Mouse (Mus musculus) frontal cortex, postnatal 25 days (tissue): ENCODE results near the gene Enoph1.

Experiments
- DNase-seq, 2 experiments: peaks; one replicate each; pipeline ENCODE4 v3.0.0; 2022; ENCODE audit warnings: low spot score in 2 of 2

The Enoph1 gene

DNA sequence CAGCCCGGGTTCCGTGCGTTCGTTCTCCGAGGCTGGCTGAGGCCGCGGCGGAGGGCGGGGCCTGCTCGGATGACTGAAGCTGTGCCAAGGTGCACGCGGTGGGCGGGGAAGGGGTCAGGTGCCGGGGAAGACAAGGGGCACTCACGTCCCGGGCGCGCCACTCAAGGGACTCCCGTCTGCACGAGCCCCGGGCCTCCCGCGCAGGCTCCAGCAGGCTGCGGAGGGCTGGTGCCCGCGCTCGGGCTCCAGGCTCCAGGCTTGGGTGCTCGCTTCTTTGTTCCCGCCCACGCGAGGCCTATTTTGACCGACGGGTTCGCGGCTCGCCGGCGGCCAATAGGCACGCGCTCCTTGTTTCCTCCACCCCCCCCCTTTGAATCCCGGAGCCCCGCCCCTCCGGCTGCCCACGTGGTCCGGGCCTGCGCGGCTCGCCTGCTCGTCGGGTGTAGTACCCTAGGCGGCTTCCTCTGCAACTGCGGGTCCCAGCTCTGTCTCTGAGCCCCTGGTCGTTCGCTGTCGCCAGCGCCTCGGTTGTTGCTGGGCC lies at the start of gene Enoph1, which contains the start of gene Hnrnpdl:
Gene Enoph1 (plus strand): TSS at position 384 of the 541 bp plus-strand sequence.
Gene Hnrnpdl (minus strand): TSS at position 63 of the 541 bp plus-strand sequence.
- peak; percentile 94 to 95 for DNase-seq

DNA sequence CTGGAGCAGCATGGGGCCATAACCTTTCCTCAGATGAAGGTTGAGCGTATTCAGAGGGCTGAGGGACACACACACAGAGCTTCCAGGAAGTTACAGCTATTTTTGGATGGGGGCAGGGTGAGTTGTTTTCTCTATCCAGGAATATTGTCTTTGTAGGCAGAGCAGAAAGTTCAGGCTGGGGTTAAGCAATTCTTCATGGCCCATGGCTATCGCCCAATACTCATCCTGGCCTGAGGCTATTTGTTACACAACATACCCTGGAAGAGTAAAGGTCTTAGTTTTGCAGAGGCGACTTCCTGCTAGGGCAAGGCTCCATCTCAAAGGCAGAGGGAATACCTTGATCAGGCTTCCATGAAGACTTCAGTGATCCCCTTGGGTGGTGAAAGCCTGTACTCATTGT lies 45.6 kb upstream of the Enoph1 start:
- no peak for DNase-seq

DNA sequence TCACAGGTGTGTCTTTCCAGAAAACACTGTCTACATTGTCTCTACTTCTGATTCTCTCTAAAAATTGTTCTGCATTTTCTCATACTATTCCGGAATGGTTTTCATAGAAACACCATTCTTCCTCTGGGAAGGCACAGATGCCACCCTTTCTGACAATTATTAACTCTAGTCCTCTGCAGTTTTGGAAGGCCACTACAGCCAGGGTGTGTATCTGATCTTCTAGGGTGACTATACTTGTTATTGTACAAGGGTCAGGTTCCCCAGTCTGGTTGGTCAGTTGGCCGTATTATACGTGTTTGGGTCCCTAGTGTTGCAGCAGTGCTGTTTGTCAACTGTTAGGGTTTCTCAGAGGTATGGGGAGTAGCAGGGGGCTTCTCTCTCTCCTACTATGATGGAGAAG lies 45.1 kb upstream of the Enoph1 start:
- DNase-seq: no peak

DNA sequence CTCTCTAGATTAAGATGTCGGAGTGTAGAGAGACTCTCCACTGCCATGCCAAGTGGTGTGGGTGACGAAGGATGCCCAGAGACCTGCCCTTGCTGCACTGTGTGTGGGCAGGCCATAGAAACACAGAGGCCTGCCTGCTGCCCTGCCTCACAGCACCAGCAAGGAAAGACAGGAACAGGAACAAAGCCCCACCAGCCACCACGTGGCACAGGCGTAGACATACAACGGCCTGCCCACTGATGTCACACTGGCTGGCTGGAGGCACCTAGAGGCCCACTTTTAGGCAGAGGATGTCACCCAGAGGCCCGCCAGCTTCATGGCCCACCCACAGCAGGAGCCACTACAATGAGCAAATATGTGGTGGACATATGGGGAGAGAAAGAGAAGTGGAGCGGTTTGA lies 39.7 kb upstream of the Enoph1 start:
- no peak for DNase-seq

DNA sequence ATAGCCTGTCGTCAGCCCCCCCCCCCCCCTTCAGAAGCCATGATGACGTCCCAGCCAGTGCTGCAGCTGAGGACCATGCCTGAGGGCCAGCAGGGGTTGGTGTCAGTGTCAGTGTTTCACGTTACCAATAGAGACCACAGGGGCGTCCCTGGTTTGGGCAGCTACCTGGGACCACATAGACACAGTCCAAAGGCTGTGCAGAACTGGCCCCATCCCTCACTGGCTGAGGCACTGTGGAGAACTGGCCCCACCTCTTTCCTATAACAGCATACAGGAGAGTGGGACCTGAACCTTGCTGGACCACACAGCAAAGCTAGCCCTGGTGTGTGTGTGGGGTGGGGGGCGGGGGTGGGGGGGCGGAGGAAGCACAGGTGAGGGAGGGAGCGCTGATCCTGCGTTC lies 39.3 kb upstream of the Enoph1 start:
- no peak for DNase-seq

DNA sequence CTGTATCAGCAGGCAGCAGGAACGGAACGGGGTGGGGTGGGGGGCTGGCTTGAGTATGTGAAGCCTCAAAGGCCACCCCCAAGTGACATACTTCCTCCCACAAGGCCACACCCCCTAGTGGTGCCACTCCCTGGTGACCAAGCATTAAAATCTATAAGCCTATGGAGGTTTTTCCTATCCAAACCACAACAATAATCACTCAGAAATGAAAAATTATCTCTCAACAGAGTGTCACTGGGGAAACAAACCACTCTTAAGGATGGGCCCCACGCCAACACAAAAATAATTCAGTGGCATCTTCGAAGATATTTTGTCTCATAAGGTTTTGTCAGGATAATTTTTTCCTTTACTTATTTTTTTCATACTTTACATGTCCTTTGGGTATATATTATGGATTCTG lies 35.9 kb upstream of the Enoph1 start:
- DNase-seq: no peak

DNA sequence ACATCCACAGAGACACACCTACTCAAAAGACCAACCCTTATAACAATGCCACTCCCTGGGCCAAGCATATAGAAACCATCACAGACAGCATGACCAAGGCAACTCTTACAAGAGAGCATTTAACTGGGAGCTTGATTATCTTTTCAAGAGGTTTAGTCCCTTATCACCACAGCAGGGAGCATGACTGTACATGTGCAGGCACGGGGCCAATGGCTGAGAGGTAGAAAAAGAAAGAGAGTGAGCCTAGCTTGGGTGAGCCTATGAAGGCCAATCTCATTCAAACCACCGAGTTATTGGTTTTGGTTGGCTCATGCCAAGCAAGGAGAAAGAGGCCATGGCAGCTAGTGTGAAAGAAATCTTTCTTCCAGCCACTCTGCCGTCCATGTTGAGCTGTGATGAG lies 34.4 kb upstream of the Enoph1 start:
- DNase-seq: no peak

DNA sequence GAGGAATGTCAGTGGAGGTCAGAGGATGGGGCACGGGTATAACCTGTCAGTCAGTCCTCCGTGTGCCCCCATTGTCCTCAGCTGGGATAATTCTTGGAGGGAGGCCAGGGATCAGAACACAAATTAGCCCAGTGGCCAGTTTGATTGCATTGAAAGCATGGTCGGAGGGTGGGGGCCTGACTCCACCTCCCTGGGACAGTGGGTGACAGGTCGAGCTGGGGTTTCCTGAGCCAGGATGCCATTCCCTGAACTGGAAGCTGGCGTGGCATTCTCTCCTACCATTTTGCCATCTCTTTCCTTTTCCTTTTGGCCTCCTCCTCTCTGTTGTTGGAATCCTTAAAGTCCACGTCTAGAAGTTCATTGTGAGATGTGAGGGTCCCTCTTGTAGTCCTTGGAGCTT lies 33.9 kb upstream of the Enoph1 start:
- no peak for DNase-seq

DNA sequence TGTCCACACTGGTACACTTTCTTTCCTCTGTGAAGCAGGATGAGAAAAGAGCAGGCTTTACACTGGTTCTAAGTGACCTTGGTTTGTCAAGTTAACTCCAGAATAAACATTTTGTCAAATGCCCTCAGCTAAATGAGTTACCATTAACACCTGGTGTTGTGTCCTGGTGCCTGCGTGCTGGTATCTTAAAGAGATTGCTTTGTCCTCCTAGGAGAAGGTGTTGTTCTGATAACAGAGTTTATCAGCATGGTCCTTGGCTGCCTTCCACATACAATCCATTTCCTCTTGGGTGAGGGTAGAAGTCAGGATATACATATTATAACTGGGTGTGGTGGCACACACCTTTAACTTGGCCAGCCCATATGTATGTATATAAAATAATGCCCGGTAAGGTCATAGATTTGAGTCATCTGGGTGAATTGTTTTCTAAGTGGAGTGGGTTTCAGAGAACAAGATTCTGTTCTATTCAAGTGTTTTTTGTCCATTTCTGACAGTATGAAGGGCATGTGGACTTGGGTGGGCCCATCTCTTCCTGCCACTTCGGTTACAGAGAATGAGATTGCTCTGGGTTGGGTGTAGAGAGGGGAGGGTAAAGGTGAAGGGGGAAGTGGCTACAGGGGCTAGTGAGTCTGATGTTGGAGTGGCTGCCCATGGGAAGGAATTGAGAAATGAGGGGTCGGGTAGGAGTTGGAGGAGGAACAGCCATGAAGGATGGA lies 33.3 kb upstream of the Enoph1 start:
- no peak for DNase-seq

DNA sequence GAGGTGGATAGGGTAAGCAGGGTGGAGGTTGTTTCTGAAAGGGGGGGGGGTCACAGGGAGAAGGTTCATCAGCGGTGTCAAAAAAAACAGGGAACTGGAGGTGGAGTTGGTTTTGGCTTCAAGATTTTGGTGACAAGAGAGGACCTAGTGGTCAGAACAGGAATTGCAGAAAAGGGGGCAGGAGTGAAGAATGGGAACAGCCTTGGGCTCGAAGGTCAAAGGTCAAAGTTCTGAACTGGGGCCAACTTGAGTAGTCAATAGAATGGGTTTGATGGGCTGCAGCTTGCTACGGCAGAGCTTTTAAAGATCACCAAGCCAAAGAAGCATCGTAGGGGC lies 32.8 kb upstream of the Enoph1 start:
- DNase-seq: no peak

DNA sequence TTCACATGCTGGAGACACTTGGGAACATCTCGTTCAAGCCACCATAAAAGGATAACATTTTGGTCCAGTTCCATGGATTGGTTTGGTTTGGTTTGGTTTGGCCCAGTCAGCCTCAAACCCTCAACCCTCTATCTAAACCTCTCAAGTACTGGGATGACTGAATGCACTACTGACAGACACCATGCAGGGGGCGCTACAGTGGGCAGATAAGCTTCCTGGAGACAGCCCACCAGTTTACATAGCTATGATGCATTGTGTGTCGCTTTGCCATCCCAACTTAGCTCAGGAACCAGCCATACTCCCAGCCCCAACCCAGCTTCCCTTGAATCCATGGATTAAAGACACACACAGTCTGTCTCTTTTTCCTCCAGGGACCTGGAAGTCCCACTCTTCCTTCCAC lies 31.3 kb upstream of the Enoph1 start:
- DNase-seq: no peak

DNA sequence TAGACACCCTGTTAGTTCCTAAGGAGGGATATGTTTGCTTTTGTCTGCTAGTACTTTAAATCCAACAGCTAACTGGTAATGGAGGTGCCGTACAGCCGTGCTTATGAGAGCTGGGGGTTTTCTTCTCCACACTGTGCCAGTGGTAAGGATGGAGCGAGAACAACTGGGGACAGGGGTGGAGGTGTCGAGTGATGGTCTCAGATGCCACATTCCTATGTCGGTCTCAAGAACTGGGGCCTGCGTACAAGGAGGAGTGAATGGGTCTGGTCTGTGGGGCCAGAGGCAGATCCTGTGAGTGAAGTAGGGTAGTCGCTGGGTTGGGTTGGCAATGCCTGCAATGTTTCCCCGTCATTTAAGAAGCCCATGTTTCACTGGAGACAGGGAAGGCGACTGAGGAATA lies 27.2 kb upstream of the Enoph1 start:
- no peak for DNase-seq

DNA sequence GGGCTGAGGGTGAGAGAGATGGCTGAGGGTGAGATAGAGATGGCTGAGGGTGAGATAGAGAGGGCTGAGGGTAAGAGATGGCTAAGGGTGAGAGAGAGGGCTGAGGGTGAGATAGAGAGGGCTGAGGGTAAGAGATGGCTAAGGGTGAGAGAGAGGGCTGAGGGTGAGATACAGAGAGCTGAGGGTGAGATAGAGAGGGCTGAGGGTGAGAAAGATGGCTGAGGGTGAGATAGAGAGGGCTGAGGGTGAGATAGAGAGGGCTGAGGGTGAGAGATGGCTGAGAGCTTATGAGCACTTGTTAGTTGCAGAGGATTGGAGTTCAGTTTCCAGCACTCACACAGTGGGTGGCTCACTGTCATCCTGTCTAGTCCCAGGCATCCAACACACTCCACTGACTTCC lies 19.7 kb upstream of the Enoph1 start:
- DNase-seq: no peak

DNA sequence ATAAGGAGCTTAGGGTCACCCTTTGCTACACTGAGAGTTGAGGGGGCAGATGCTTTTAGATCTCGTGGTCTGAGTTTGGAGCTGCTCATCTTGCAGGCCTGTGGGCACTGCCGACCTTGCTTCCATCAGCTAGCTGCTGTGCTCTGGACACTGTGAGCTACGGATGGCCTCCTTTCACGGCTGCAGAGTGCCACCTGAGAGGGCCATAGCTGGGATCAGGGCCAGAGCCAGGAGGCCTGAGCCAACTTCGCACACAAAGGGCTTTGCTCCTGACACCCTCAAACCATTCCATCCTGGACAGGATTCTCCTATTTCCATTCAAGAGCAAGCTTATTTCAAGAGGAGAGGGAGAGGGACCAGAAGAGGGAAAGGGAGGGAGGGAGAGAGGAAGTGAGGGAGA lies 15.4 kb upstream of the Enoph1 start:
- DNase-seq: no peak

DNA sequence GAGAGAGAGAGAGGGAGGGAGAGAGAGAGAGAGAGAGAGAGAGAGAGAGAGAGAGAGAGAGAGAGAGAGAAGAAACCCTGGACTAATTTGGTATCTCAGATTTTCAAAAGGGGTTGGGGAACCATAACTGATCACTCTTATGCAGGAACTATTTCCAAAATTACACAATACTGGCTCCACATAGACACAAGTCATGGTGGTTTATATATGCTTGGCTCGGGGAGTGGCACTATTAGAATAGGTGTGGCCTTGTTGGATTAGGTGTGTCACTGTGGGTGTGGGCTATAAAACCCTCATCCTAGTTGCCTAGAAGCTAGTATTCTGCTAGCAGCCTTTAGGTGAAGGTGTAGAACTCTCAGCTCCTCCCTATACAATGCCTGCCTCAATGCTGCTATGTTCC lies 14.9 kb upstream of the Enoph1 start:
- no peak for DNase-seq

DNA sequence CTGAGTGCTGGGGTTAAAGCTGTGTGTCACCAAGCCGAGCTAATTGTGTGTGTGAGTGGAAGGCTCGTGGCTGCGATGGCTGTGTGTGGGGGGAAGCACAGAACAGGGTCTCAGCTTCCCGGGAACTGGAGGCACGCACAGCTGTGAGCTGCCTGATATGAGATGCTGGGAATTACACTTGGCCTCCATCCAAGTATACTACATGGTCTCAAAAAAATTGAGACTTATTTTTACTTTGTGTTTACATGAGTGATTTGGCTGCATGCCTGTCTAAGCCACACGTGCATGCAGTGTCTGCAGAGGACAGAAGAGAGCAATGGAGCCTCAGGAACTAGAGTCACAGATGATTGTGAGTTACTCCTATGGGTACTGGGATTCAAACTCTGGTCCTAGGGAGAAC lies 9.7 kb upstream of the Enoph1 start:
- no peak for DNase-seq

DNA sequence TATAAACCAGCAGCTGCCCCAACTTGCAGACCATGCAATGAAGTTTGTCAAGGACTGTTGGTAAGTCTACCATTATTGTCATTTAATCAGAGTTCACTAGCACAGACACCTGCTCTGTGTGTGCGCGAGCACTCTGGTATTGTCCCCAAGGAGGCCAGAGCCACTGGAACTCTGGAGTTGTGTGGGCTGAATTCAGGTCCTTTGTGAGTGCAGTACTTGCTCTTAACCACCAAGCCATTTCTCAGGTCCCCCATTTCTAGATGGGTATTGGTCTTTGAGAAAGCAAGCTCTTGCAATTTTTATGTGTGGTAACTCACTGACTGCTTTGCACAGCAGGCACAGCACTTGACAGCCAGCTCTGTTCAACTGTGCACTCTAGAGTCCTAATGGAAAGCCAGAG lies 7.7 kb upstream of the Enoph1 start:
- DNase-seq: no peak

DNA sequence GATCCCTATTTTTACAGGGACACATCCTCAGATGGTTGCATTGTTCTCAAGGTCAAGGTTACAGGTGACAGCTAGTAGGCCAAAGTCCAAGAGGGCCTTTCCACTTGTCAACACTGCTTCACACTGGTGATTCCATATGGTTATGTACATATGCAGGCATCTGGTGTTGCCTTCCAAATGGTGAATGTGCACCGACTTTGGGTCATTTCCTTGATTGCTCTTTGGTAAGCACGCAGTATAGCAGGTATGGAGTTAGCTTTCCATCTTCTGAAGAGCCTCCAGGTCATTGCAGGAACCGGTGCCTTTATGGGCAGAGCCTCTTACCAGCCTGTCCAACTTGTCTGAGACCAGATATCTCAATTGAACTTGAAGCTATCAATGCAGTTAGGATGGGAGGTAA lies 7.1 kb upstream of the Enoph1 start:
- DNase-seq: no peak

DNA sequence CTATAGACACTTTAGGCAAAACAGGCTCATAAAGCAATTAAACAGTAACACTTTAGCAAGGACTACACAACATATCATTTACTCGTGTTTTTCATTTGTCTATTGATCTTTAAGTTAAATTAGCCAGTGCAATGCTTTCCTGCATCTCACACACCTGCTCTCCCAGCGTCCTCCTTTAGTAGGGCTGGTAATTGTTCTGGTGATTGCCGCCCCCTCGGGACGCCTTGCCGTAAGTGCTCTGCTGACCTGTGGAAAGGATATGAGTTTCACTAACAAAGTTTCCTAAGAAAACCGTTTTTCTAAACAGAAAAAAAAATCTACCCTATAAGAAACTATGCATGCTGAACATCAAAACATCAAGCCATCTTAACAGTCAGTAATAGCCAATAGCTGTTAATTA lies 3.8 kb upstream of the Enoph1 start:
- DNase-seq: no peak

DNA sequence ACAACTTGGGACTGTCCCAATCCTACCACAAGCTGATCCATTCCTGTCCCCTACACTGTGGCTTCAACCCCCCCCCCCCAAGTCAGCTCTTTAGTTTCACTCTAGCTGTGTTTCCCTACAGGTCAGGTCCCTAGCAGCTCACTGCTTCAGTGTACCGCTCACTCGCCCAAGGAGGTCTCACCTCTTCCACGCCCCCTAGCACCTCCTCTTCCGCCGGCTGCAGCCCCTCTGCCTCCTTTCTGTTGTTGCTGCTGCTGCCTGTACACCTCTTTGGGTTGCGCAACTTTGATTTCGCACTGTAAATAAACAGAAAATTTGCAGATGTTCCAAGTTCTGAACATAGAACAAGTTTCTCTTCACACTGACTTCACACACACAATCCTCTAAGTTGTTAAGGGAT lies 3.1 kb upstream of the Enoph1 start:
- no peak for DNase-seq

DNA sequence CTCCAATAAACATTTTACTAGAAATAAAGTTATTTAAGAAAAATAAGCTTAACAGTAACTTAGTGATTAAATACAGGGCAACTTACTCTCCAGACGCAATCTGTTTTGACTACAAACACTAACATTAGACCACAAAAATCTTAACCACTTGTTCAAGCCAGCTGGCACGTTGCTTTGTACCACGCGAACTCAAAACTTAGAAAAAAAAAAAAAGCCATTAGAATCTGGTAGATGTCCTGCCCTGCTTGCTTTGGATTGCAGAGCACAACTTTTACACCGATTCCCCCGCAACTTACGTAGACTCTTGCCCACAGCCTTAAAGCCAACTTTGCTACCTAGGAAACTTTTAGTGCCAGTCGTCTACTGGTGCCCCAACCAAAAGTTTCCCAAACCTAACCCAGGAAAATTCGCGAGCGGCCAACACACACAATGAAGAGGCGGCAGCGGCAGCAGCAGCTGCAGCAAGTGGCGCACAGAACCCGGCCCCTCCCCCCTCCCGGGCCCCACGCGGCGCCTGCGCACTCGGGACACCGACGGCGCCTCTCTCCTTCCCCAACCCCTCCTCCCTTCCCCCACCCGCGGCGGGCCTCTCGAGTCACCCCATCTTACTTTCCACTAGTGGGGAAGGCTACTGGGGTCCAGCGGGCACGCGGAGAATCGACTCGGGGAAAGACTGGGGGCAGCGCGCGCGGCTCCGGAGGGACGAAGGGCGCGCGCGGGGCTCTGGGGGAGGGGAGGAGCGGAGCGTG lies 1.6 kb upstream of the Enoph1 start:
- peak; percentile 71 to 86 for DNase-seq

DNA sequence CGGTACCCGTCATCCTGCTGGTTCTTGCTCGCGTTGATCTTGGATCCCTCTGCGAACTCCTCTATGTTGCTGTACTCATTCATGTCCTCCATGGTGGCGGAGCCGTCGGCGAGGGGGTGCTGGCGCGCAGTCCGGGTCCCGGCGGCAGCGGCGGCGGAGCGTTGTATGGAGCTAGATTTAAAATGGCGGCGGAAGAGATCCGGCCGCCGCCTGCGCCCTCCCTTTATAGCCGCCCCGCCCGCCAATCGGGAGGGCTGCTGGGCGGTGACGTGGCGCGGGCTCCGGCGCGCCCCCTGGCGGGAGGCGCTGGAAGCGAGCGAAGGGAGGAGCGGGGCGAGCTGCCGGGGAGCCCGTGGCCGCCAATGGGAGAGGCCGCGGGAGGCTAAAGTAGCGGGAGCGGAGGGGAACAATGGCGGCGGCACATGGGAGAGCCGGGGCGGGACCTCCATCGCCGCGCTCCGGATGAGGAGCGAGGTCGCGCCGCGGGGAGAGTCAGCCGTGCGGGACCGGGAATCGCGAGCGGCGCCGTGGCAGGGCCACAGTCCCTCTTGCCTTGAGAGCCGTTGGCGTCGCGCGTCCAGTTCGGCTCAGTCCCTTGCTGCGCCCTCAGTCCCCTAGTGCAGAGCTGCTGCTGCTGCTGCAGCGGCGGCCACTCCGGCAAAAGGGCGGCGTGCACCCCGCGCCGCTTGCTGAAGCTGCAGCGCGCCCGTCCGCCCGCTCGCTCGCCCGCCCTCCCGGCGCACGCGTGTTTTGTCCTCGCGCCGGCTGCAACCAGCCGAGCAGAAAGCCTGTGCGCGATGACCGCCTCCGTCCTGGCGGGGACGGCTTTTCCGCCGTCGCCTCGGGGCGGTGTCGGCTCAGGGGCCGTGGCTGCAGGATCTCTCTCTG lies 827 bp upstream of the Enoph1 start:
- DNase-seq: peak; percentile 95 to 96
